Mouse (Mus musculus): Measurements from ENCODE around the gene Sdf2l1. TPM values are rescaled to one million over a fixed set of nuclear protein-coding genes. Genes with fewer than 3 reads are reported as not detected.

Gene Sdf2l1
- polyA plus RNA-seq, 1 experiment from 2014 or later: 36.8 TPM

GRCm38 (mm10) chr16:17127292-17127691 is 4.9 kb downstream of the Sdf2l1 start:
- Histone ChIP-seq H3K4me1 (replicated peaks; ENCODE audit: control insufficient read depth, insufficient read depth, low read length) (peaks cover 30% of the 10 kb centered on the region), H3K27ac (ENCODE audit: low read length) (no peak overlapping the region), H3K27me3 (replicated peaks; ENCODE audit: control insufficient read depth, insufficient read depth, low read length) (no peaks in the 10 kb centered on the region), H3K9me3 (ENCODE audit: control insufficient read depth, low read length) (no peaks in the 10 kb centered on the region), H3K9ac (replicated peaks; ENCODE audit: low read depth, low read length) (no peak overlapping the region), H3K4me3 (replicated peaks; ENCODE audit: low read length) (no peak overlapping the region), H3K4me2 (ENCODE audit: low read length) (no peak overlapping the region), H3K36me3 (ENCODE audit: control insufficient read depth, insufficient read depth) (no peaks in the 10 kb centered on the region)
- no peak for ATAC-seq
- 92% methylated on average over 1 of the region's 1 CpGs for WGBS

- Histone ChIP-seq H3K9me3 (ENCODE audit: control insufficient read depth, low read length) (no peaks in the 10 kb centered on the region), H3K36me3 (ENCODE audit: control insufficient read depth, insufficient read depth) (no peaks in the 10 kb centered on the region), H3K27ac (ENCODE audit: low read length) (no peak within 1 kb of the TSS), H3K9ac (replicated peaks; ENCODE audit: low read depth, low read length) (peak within 1 kb of the TSS; percentile 45), H3K4me3 (replicated peaks; ENCODE audit: low read length) (peak within 1 kb of the TSS; percentile 41), H3K4me1 (replicated peaks; ENCODE audit: control insufficient read depth, insufficient read depth, low read length) (peaks cover 23% of the 10 kb centered on the region), H3K27me3 (replicated peaks; ENCODE audit: control insufficient read depth, insufficient read depth, low read length) (no peaks in the 10 kb centered on the region), H3K4me2 (ENCODE audit: low read length) (peak within 1 kb of the TSS; percentile 53)
- peak; percentile 86 for ATAC-seq
- 0% methylated on average over 25 of the region's 25 CpGs for WGBS
Measured at GRCm38 (mm10) chr16:17124871-17125520, 7.2 kb downstream of the Sdf2l1 start, which contains the start of gene 2610318N02Rik. Gene 2610318N02Rik, minus strand, starts transcription at chr16:17125167.

DNA sequence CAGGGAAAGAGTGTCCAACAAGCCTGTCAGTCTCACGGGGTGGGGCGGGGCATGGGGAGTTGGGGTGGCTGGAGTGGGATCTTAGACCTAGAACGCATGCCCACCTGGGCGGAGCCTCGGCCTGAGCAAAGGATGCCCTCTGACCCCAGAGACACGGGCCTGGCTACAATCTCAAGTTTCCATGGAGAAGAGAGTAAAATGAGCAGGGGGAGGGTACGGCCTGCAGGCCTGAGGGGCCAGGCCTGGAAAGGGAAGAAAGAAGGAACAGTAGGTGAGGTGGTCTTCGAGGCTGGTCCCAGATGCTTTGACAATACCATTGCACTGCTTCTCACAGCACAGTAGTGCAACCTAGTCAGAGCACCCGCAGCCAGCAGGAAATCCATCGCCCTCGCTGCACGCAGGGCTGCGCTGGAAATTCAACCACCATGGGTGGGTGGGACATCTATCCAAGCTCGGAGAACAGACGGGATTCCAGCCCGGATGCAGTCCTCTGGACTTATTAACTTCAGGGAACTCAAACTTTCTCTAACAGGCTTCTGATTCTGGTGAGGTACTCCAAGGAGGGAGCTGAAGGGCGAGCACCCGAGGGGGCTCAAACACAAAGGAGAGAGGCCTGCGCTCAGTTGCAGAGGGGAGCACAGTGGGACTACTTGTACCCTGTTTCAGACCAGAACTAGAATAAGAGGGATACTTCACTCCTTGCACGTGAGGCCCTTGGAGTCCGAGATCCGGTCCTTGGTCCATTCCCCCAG is 7.9 kb downstream of the Sdf2l1 start:
- H3K36me3 ChIP-seq (ENCODE audit: control insufficient read depth, insufficient read depth): no peaks in the 10 kb centered on the region
- no peaks in the 10 kb centered on the region for H3K27me3 ChIP-seq (replicated peaks; ENCODE audit: control insufficient read depth, insufficient read depth, low read length)
- peaks cover 23% of the 10 kb centered on the region for H3K4me1 ChIP-seq (replicated peaks; ENCODE audit: control insufficient read depth, insufficient read depth, low read length)
- peak overlapping the region; percentile 53 for H3K4me2 ChIP-seq (ENCODE audit: low read length)
- H3K9me3 ChIP-seq (ENCODE audit: control insufficient read depth, low read length): no peaks in the 10 kb centered on the region
- ATAC-seq: peak; percentile 19
- H3K4me3 ChIP-seq (replicated peaks; ENCODE audit: low read length): peak overlapping the region; percentile 41
- H3K27ac ChIP-seq (ENCODE audit: low read length): no peak overlapping the region
- WGBS: 2% methylated on average over 22 of the region's 22 CpGs
- peak overlapping the region; percentile 45 for H3K9ac ChIP-seq (replicated peaks; ENCODE audit: low read depth, low read length)

GRCm38 (mm10) chr16:17121569-17121968 is 10.6 kb downstream of the Sdf2l1 start:
- H3K9ac ChIP-seq (replicated peaks; ENCODE audit: low read depth, low read length): peak overlapping the region; percentile 39; the same call in 1 of the 2 replicates
- peak; percentile 57 for ATAC-seq
- no peak overlapping the region for H3K27ac ChIP-seq (ENCODE audit: low read length)
- H3K4me1 ChIP-seq (replicated peaks; ENCODE audit: control insufficient read depth, insufficient read depth, low read length): peaks cover 23% of the 10 kb centered on the region
- no peaks in the 10 kb centered on the region for H3K9me3 ChIP-seq (ENCODE audit: control insufficient read depth, low read length)
- no peaks in the 10 kb centered on the region for H3K36me3 ChIP-seq (ENCODE audit: control insufficient read depth, insufficient read depth)
- WGBS: 32% methylated on average over 14 of the region's 14 CpGs
- peak overlapping the region; percentile 35 for H3K4me3 ChIP-seq (replicated peaks; ENCODE audit: low read length)
- peak overlapping the region; percentile 22 for H3K4me2 ChIP-seq (ENCODE audit: low read length)
- no peaks in the 10 kb centered on the region for H3K27me3 ChIP-seq (replicated peaks; ENCODE audit: control insufficient read depth, insufficient read depth, low read length)

- Histone ChIP-seq H3K27me3 (replicated peaks; ENCODE audit: control insufficient read depth, insufficient read depth, low read length) (no peaks in the 10 kb centered on the region), H3K27ac (ENCODE audit: low read length) (no peak overlapping the region), H3K4me2 (ENCODE audit: low read length) (no peak overlapping the region), H3K4me3 (replicated peaks; ENCODE audit: low read length) (no peak overlapping the region), H3K9me3 (ENCODE audit: control insufficient read depth, low read length) (no peaks in the 10 kb centered on the region), H3K36me3 (ENCODE audit: control insufficient read depth, insufficient read depth) (no peaks in the 10 kb centered on the region; the same call in 1 of the 2 replicates), H3K4me1 (replicated peaks; ENCODE audit: control insufficient read depth, insufficient read depth, low read length) (no peaks in the 10 kb centered on the region; the same call in 1 of the 2 replicates), H3K9ac (replicated peaks; ENCODE audit: low read depth, low read length) (no peak overlapping the region)
- no peak for ATAC-seq
- WGBS: 85% methylated on average over 5 of the region's 5 CpGs
Measured at GRCm38 (mm10) chr16:17117309-17117799, 14.8 kb downstream of the Sdf2l1 start.

DNA sequence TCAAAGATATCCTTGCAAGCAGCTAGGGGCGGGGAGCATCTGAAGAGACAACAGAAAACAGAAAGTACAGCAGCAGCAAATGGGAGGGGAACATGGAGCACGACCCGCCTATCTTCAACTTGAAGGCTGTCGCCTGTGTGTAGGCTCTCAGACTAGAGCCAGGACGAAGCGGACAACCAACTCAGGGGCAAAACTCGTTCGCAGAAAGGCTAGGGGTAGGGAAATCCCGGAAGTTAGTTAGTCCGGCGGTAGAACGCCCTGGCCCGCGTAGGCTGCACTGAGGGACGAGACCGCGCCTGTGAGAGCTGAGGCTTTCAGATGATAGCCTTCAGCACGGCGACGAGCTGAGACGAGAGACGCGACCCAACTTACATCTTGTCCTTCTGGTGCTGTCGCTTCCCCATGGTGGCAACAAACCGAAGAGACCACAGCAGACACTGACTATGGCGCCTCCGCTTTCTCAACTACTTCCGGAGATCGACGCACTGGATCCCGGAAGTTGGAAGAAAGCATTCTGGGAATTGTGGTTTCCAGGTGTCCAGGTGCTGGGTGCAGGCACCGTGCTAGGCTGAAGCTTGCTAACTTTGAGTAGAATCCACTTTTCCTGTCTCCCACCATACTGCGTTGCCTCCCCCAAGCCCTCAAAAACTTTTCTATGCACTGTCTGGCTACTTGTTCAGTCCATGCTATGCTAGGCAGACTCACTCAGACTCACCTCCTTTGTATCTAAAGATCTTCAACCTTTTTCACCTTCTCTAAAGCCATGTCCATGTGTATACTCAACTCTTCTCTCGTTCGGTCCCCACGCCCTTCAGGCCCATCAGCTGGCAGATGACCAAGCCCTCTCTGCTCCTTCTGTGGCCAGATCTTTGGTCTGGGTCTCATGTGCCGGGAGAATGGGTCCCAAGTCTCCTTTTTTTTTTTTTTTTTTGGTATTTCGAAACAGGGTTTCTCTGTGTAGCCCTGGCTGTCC is 21.1 kb downstream of the Sdf2l1 start, which contains the start of gene Ppil2:
Ppil2 (minus strand) TSS at position 487 of the 973 bp plus-strand sequence.
- Histone ChIP-seq H3K27ac (ENCODE audit: low read length) (0 out of 2 replicates have a peak within 1 kb of the TSS, but pooled peaks have one; percentile 58), H3K4me3 (replicated peaks; ENCODE audit: low read length) (peak within 1 kb of the TSS; percentile 81), H3K9me3 (ENCODE audit: control insufficient read depth, low read length) (no peaks in the 10 kb centered on the region), H3K36me3 (ENCODE audit: control insufficient read depth, insufficient read depth) (peaks cover 12% of the 10 kb centered on the region), H3K4me1 (replicated peaks; ENCODE audit: control insufficient read depth, insufficient read depth, low read length) (peaks cover 12% of the 10 kb centered on the region), H3K4me2 (ENCODE audit: low read length) (peak within 1 kb of the TSS; percentile 79), H3K27me3 (replicated peaks; ENCODE audit: control insufficient read depth, insufficient read depth, low read length) (no peaks in the 10 kb centered on the region), H3K9ac (replicated peaks; ENCODE audit: low read depth, low read length) (peak within 1 kb of the TSS; percentile 79)
- 8% methylated on average over 37 of the region's 38 CpGs for WGBS
- ATAC-seq: peak; percentile 95

- no peak overlapping the region for H3K9ac ChIP-seq (replicated peaks; ENCODE audit: low read depth, low read length)
- H3K4me2 ChIP-seq (ENCODE audit: low read length): no peak overlapping the region
- H3K9me3 ChIP-seq (ENCODE audit: control insufficient read depth, low read length): no peaks in the 10 kb centered on the region
- 75% methylated on average over 4 of the region's 4 CpGs for WGBS
- H3K27ac ChIP-seq (ENCODE audit: low read length): no peak overlapping the region
- H3K4me3 ChIP-seq (replicated peaks; ENCODE audit: low read length): no peak overlapping the region
- no peak for ATAC-seq
- H3K27me3 ChIP-seq (replicated peaks; ENCODE audit: control insufficient read depth, insufficient read depth, low read length): no peaks in the 10 kb centered on the region
- peaks cover 16% of the 10 kb centered on the region for H3K36me3 ChIP-seq (ENCODE audit: control insufficient read depth, insufficient read depth)
- peaks cover 16% of the 10 kb centered on the region for H3K4me1 ChIP-seq (replicated peaks; ENCODE audit: control insufficient read depth, insufficient read depth, low read length)
Measured at GRCm38 (mm10) chr16:17104600-17104999, 27.6 kb downstream of the Sdf2l1 start.

DNA sequence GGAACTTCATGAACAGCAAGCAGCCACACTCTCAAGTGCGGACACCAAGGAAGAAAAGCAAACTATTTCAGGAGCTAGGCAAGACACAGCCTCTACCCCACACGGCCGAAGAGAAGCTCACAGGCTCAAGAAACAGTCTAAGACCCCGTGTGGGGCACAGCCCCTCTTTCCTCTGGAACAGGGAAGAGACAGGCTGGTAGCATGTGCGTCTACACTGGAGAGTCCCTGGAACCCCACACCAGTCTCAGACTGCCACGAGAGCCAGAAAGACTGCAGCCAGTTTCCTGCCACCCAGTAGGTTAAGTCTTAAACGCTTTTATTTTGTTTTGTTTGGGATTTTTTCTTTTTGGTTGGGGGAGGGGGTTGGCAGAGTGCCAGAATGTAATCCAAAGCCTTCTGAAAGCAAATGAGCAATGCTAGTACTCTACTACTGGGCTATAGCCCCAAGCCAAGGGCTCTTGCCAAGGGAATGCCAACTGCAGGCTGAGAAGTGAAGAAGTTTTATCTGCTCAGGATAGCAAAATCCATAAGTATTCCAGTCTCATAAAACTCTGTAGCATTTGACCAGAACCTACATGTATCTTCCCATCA is 29.5 kb downstream of the Sdf2l1 start:
- no peaks in the 10 kb centered on the region for H3K27me3 ChIP-seq (replicated peaks; ENCODE audit: control insufficient read depth, insufficient read depth, low read length)
- peak; percentile 62 for ATAC-seq
- 35% methylated on average over 7 of the region's 7 CpGs for WGBS
- H3K4me3 ChIP-seq (replicated peaks; ENCODE audit: low read length): no peak overlapping the region
- no peaks in the 10 kb centered on the region for H3K9me3 ChIP-seq (ENCODE audit: control insufficient read depth, low read length)
- no peak overlapping the region for H3K9ac ChIP-seq (replicated peaks; ENCODE audit: low read depth, low read length)
- H3K4me2 ChIP-seq (ENCODE audit: low read length): no peak overlapping the region
- H3K4me1 ChIP-seq (replicated peaks; ENCODE audit: control insufficient read depth, insufficient read depth, low read length): peaks cover 13% of the 10 kb centered on the region
- H3K27ac ChIP-seq (ENCODE audit: low read length): no peak overlapping the region
- peaks cover 19% of the 10 kb centered on the region for H3K36me3 ChIP-seq (ENCODE audit: control insufficient read depth, insufficient read depth)

Measured in forebrain, embryonic 16.5 days (tissue).